Comparison of ENCODE assay signal across 8 mouse cellular contexts in genomic region chr12:80945996-80946355, GRCm38 (mm10). TPM values are rescaled to one million over a fixed set of nuclear protein-coding genes. Genes with fewer than 3 reads are reported as not detected.
DNase-seq lines count a peak whose midpoint lies in the region; ATAC-seq and TF ChIP-seq lines count a peak whose summit lies in the region.

No protein-coding gene starts in this region.

- peak; percentile 82; the same call in 1 of the 2 replicates for TF ChIP-seq POLR2A in bone marrow, adult 2 months (IDR thresholded peaks at IDR 0.05; ENCODE audit: borderline replicate concordance, control insufficient read depth, low read depth, low read length)

- no peak for TF ChIP-seq CTCF in bone marrow, adult 2 months (IDR thresholded peaks at IDR 0.05; ENCODE audit: control insufficient read depth, insufficient read depth, low read length)

- H3K27ac ChIP-seq in bone marrow, adult 2 months (ENCODE audit: control insufficient read depth, insufficient read depth, low read depth, low read length, poor library complexity) = peak overlapping the region; percentile 99
- peak overlapping the region; percentile 98 for H3K27ac ChIP-seq in embryonic facial prominence, embryonic 15.5 days (replicated peaks)
- peak overlapping the region; percentile 91 for H3K27ac ChIP-seq in kidney, embryonic 14.5 days (ENCODE audit: low read depth, low read length)

- H3K27me3 ChIP-seq in embryonic facial prominence, embryonic 15.5 days = no peaks in the 10 kb centered on the region
- H3K27me3 ChIP-seq in kidney, embryonic 14.5 days (ENCODE audit: control insufficient read depth, insufficient read depth, low read length) = no peaks in the 10 kb centered on the region

- DNase-seq in 416B (ENCODE audit: low read depth) (peak; percentile 93), liver (peak; percentile 97)
- peak; percentile 95 to 96 for DNase-seq in heart, adult 9 months (ENCODE audit: low spot score in 2 of 2)
- DNase-seq in spleen, postnatal 4 days (ENCODE audit: low spot score in 2 of 2) = peak; percentile 96 to 98

- H3K4me3 ChIP-seq in bone marrow, adult 2 months (replicated peaks; ENCODE audit: control insufficient read depth, low read depth, low read length) = peak overlapping the region; percentile 97
- peak overlapping the region; percentile 93 for H3K4me3 ChIP-seq in embryonic facial prominence, embryonic 15.5 days (replicated peaks)
- peak overlapping the region; percentile 86 for H3K4me3 ChIP-seq in kidney, embryonic 14.5 days (ENCODE audit: low read length)

- under 1% methylated on average over 46 of the region's 47 CpGs for WGBS in bone marrow, adult 2 months
- WGBS in embryonic facial prominence, embryonic 15.5 days = 1% methylated on average over 43 of the region's 47 CpGs
- under 1% methylated on average over 33 of the region's 47 CpGs for WGBS in kidney, embryonic 14.5 days

- no peaks in the 10 kb centered on the region for H3K9me3 ChIP-seq in embryonic facial prominence, embryonic 15.5 days (replicated peaks)
- no peaks in the 10 kb centered on the region for H3K9me3 ChIP-seq in kidney, embryonic 14.5 days (ENCODE audit: control insufficient read depth, low read length)

- peak overlapping the region; percentile 97 for H3K9ac ChIP-seq in embryonic facial prominence, embryonic 15.5 days
- peak overlapping the region; percentile 95 for H3K9ac ChIP-seq in kidney, embryonic 14.5 days (ENCODE audit: low read depth, low read length)

- H3K4me1 ChIP-seq in bone marrow, adult 2 months (ENCODE audit: control insufficient read depth, insufficient read depth, low read length) = peaks cover 2% of the 10 kb centered on the region; the same call in 1 of the 2 replicates
- peaks cover 17% of the 10 kb centered on the region for H3K4me1 ChIP-seq in embryonic facial prominence, embryonic 15.5 days
- H3K4me1 ChIP-seq in kidney, embryonic 14.5 days (ENCODE audit: control insufficient read depth, insufficient read depth, low read length) = no peaks in the 10 kb centered on the region

- H3K4me2 ChIP-seq in embryonic facial prominence, embryonic 15.5 days (replicated peaks) = peak overlapping the region; percentile 64
- peak overlapping the region; percentile 63 for H3K4me2 ChIP-seq in kidney, embryonic 14.5 days (replicated peaks; ENCODE audit: low read depth, low read length)

- ATAC-seq in embryonic facial prominence, embryonic 15.5 days (ENCODE audit: insufficient number of reproducible peaks, low FRiP score, low TSS enrichment, low read depth) = peak; percentile 98
- ATAC-seq in kidney, embryonic 14.5 days (ENCODE audit: low FRiP score, low TSS enrichment) = peak; percentile 96
- ATAC-seq in monocyte, adult 5-6 weeks (replicated peaks; ENCODE audit: insufficient number of reproducible peaks, low FRiP score, low TSS enrichment, poor library complexity, severe bottlenecking) = peak; percentile 66

- peaks cover 29% of the 10 kb centered on the region for H3K36me3 ChIP-seq in embryonic facial prominence, embryonic 15.5 days
- peaks cover 36% of the 10 kb centered on the region for H3K36me3 ChIP-seq in kidney, embryonic 14.5 days (ENCODE audit: control insufficient read depth, insufficient read depth, low read length)

RNA-seq across cellular contexts. Expression of gene Srsf5, which starts 0.7 kb away (rescaled TPM):
- 400 and 411 TPM in 2 replicates for polyA plus RNA-seq in bone marrow, adult 2 months (2011; ENCODE audit: insufficient read depth, insufficient read length, low replicate concordance, missing spikeins)
- 566 and 588 TPM in 2 replicates for polyA plus RNA-seq in embryonic facial prominence, embryonic 15.5 days (2015; fragmentation: Nextera tagmentation; extraction: Ambion mirVana)
- 332 and 349 TPM in 2 replicates for polyA plus RNA-seq in kidney, embryonic 14.5 days (2014; fragmentation: Nextera tagmentation; extraction: Ambion mirVana)
- 2,019 to 2,319 TPM (median 2,246 TPM) in 3 replicates for total RNA-seq in monocyte, adult 5-6 weeks (2017)

RNA-seq across cellular contexts. Expression of gene Slc10a1, which starts 22.5 kb away (rescaled TPM):
- 1.8 TPM in 1 of 2 replicates, not detected in the other for polyA plus RNA-seq in bone marrow, adult 2 months (2011; ENCODE audit: insufficient read depth, insufficient read length, low replicate concordance, missing spikeins)
- polyA plus RNA-seq in embryonic facial prominence, embryonic 15.5 days (2015; fragmentation: Nextera tagmentation; extraction: Ambion mirVana) = 0.54 and 0.71 TPM in 2 replicates
- polyA plus RNA-seq in kidney, embryonic 14.5 days (2014; fragmentation: Nextera tagmentation; extraction: Ambion mirVana) = 0.37 and 0.46 TPM in 2 replicates
- 3.2 TPM in 1 of 3 replicates, not detected in the others for total RNA-seq in monocyte, adult 5-6 weeks (2017)

Comparison
In these comparisons a context has a peak if more than half of its experiments do, and no peak if none do; other contexts are left out.
1. Peak in every context shown above with its lines: DNase-seq, ATAC-seq, H3K4me3 ChIP-seq and H3K27ac ChIP-seq.